Mouse (Mus musculus) heart, embryonic 11.5 days (tissue): ENCODE measurements at regions not wholly inside any gene's neighbourhood (a gene's known extent, or its start where the extent isn't known, plus 50 kb on each side); places are given as distances from the start of the nearest gene placed in this dataset.

ENCODE experiments used
- ATAC-seq: fragments of 200-750 bp; cut with Nextera tagmentation; replicated peaks from 2 replicates; pipeline ENCODE4 v1.8.0; 2017; ENCODE audit warnings: moderate library complexity; ENCODE audit not compliant: insufficient number of reproducible peaks, low FRiP score, low TSS enrichment
- H3K27ac ChIP-seq: fragments of 300-500 bp; sonication (generic); 2 replicates; pipeline ENCODE4 v1.5.1; 2014; ENCODE audit warnings: mild to moderate bottlenecking, low read depth, low read length
- H3K27me3 ChIP-seq: fragments of 300-500 bp; sonication (generic); 2 replicates; pipeline ENCODE4 v1.6.1; 2014; ENCODE audit warnings: mild to moderate bottlenecking, low read length, mixed read lengths; ENCODE audit not compliant: control insufficient read depth, insufficient read depth
- H3K36me3 ChIP-seq: fragments of 300-500 bp; sonication (generic); 2 replicates; pipeline ENCODE4 v1.6.1; 2014; ENCODE audit warnings: mild to moderate bottlenecking, low read length, moderate library complexity, mixed read lengths; ENCODE audit not compliant: control insufficient read depth, insufficient read depth
- H3K4me1 ChIP-seq: fragments of 300-500 bp; sonication (generic); 2 replicates; pipeline ENCODE4 v1.6.1; 2014; ENCODE audit warnings: low read length; ENCODE audit not compliant: control insufficient read depth, insufficient read depth
- H3K4me2 ChIP-seq: fragments of 300-500 bp; sonication (generic); 2 replicates; pipeline ENCODE4 v1.6.1; 2014; ENCODE audit warnings: mild to moderate bottlenecking, moderate library complexity
- H3K4me3 ChIP-seq: fragments of 300-500 bp; sonication (generic); 2 replicates; pipeline ENCODE4 v1.5.1; 2014; ENCODE audit warnings: low read depth, low read length
- H3K9ac ChIP-seq: fragments of 300-500 bp; sonication (generic); 2 replicates; pipeline ENCODE4 v1.6.1; 2014; ENCODE audit warnings: mild to moderate bottlenecking, low read depth, low read length, moderate library complexity
- H3K9me3 ChIP-seq: fragments of 300-500 bp; sonication (generic); replicated peaks from 2 replicates; pipeline ENCODE4 v1.6.1; 2016; ENCODE audit warnings: low read length; ENCODE audit not compliant: control insufficient read depth
- WGBS: fragments of 180-500 bp; shearing (Covaris S2); extraction: QIAGEN DNeasy Blood & Tissue Kit; methylation state at CpG from one replicate; pipeline ENCODE4 v1.1.7; 2014; ENCODE audit not compliant: insufficient replicate concordance; 5-methylcytosine and 5-hydroxymethylcytosine counted together

DNA sequence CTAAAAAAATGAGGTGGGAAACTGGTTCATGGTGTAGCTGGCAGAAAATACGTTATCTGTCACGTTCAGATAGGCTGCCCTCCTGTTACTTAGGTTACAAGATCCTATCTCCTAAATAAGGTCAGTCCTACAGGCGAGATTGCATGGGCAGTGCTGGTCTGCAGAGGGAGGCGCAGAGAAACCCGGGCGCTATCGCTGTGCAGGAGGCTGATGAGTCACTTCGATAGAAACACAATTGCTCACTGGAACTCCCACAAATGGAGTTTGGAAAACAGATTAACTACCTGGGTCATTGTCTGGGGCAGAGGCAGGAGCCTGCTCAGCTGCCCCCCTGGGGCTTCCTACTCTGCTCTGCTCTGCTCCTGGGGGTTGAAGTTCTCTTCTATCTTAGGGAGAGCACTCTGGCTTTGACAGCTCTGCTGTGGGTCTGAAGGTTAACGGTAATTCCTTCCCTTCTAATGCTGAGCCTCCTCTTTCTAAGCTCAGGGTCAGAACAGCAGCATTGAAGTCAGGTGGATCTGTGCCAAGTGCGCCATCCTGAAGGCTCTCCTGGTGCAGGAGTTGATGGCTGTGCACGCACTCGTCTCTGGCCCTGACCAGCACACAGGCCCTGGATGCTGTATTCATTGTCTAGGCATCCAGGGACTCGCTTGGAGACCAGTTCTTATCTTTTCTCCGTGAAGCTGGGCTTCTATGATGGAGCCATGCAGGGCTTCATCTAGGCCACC lies 349.9 kb upstream of the Myt1l start:
- ATAC-seq = no peak
- no peaks in the 10 kb centered on the region for H3K36me3 ChIP-seq
- H3K9me3 ChIP-seq = no peaks in the 10 kb centered on the region
- 0 out of 2 replicates have a peak, but pooled peaks cover 2% of the 10 kb centered on the region for H3K27me3 ChIP-seq
- H3K27ac ChIP-seq = no peak overlapping the region
- WGBS = 54% methylated on average over 14 of the region's 14 CpGs
- no peak overlapping the region for H3K4me2 ChIP-seq
- H3K9ac ChIP-seq = no peak overlapping the region
- no peaks in the 10 kb centered on the region for H3K4me1 ChIP-seq
- H3K4me3 ChIP-seq = no peak overlapping the region

DNA sequence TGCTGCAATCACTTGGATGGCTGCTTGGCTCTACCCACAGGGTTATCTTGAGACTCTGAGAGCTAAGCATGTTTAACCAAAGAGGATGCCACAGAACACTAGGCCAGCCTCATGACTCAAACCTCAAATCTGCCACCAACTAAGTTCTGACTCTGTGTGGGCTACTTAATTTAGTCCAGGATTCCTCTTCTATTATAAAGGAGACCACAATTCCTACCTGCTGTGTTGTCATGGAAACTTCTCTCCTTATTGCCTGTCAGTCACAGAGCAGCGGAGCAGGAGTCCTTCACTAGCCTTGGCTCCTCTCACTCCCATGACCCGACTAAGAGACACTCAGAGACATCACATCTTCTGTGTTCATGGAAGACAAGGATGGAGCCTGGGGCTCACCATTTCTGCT lies 348.8 kb upstream of the Myt1l start:
- no peaks in the 10 kb centered on the region for H3K36me3 ChIP-seq
- H3K9me3 ChIP-seq = no peaks in the 10 kb centered on the region
- no peak overlapping the region for H3K27ac ChIP-seq
- H3K4me3 ChIP-seq = no peak overlapping the region
- H3K4me1 ChIP-seq = no peaks in the 10 kb centered on the region
- 75% methylated on average over 2 of the region's 2 CpGs for WGBS
- no peak overlapping the region for H3K4me2 ChIP-seq
- no peak for ATAC-seq
- H3K27me3 ChIP-seq = 0 out of 2 replicates have a peak, but pooled peaks cover 2% of the 10 kb centered on the region
- no peak overlapping the region for H3K9ac ChIP-seq

GRCm38 (mm10) chr12:29180576-29180975 lies 347.6 kb upstream of the Myt1l start:
- Histone ChIP-seq H3K36me3 (no peaks in the 10 kb centered on the region), H3K27ac (no peak overlapping the region), H3K27me3 (0 out of 2 replicates have a peak, but pooled peaks cover 2% of the 10 kb centered on the region), H3K4me2 (no peak overlapping the region), H3K4me3 (no peak overlapping the region), H3K4me1 (no peaks in the 10 kb centered on the region), H3K9me3 (no peaks in the 10 kb centered on the region), H3K9ac (no peak overlapping the region)
- 72% methylated on average over 1 of the region's 1 CpGs for WGBS
- ATAC-seq = no peak

GRCm38 (mm10) chr12:29187619-29188018 lies 340.6 kb upstream of the Myt1l start:
- H3K4me3 ChIP-seq = no peak overlapping the region
- H3K27me3 ChIP-seq = no peaks in the 10 kb centered on the region
- H3K27ac ChIP-seq = no peak overlapping the region
- H3K9me3 ChIP-seq = no peaks in the 10 kb centered on the region
- H3K4me1 ChIP-seq = no peaks in the 10 kb centered on the region
- ATAC-seq = no peak
- H3K36me3 ChIP-seq = no peaks in the 10 kb centered on the region
- no peak overlapping the region for H3K4me2 ChIP-seq
- 61% methylated on average over 4 of the region's 4 CpGs for WGBS
- no peak overlapping the region for H3K9ac ChIP-seq

DNA sequence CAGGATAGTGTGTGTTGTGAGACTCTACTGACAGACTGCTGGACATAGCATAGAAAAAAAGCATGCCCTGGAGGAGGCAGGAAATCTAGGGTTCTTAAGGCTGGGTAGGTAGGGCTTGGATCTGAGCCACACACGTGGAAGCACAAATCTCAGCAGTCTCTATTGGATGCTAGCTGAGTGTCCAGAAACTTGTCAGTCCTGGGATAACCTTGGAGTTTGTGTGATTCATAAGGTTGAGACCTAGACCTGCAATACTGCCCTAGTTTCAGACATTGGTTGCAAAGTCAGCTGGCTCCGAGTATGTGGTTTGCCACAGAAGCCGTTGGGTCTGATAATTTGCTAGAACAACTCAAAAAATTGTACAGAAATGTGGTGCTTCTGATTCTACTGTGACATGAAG lies 335.8 kb upstream of the Myt1l start:
- WGBS = 71% methylated on average over 3 of the region's 3 CpGs
- Histone ChIP-seq H3K9me3 (no peaks in the 10 kb centered on the region), H3K36me3 (no peaks in the 10 kb centered on the region), H3K4me2 (no peak overlapping the region), H3K4me3 (no peak overlapping the region), H3K27me3 (no peaks in the 10 kb centered on the region), H3K27ac (no peak overlapping the region), H3K4me1 (no peaks in the 10 kb centered on the region), H3K9ac (no peak overlapping the region)
- no peak for ATAC-seq

GRCm38 (mm10) chr12:29211946-29212345 lies 316.2 kb upstream of the Myt1l start:
- WGBS = 49% methylated on average over 3 of the region's 3 CpGs
- H3K27me3 ChIP-seq = no peaks in the 10 kb centered on the region
- H3K36me3 ChIP-seq = no peaks in the 10 kb centered on the region
- no peak overlapping the region for H3K27ac ChIP-seq
- H3K4me2 ChIP-seq = no peak overlapping the region
- H3K4me1 ChIP-seq = no peaks in the 10 kb centered on the region
- no peaks in the 10 kb centered on the region for H3K9me3 ChIP-seq
- no peak overlapping the region for H3K9ac ChIP-seq
- H3K4me3 ChIP-seq = no peak overlapping the region
- no peak for ATAC-seq

GRCm38 (mm10) chr12:29213625-29214024 lies 314.6 kb upstream of the Myt1l start:
- H3K9ac ChIP-seq = no peak overlapping the region
- ATAC-seq = no peak
- H3K27me3 ChIP-seq = no peaks in the 10 kb centered on the region
- H3K9me3 ChIP-seq = no peaks in the 10 kb centered on the region
- H3K4me2 ChIP-seq = no peak overlapping the region
- no peaks in the 10 kb centered on the region for H3K4me1 ChIP-seq
- WGBS = 76% methylated on average over 1 of the region's 1 CpGs
- no peak overlapping the region for H3K4me3 ChIP-seq
- no peak overlapping the region for H3K27ac ChIP-seq
- H3K36me3 ChIP-seq = no peaks in the 10 kb centered on the region

- no peaks in the 10 kb centered on the region for H3K9me3 ChIP-seq
- H3K4me3 ChIP-seq = no peak overlapping the region
- no peak overlapping the region for H3K4me2 ChIP-seq
- no peaks in the 10 kb centered on the region for H3K36me3 ChIP-seq
- H3K27me3 ChIP-seq = no peaks in the 10 kb centered on the region
- no peak for ATAC-seq
- WGBS = 81% methylated on average over 6 of the region's 6 CpGs
- no peak overlapping the region for H3K9ac ChIP-seq
- no peaks in the 10 kb centered on the region for H3K4me1 ChIP-seq
- H3K27ac ChIP-seq = no peak overlapping the region
Observed at GRCm38 (mm10) chr12:29222099-29222498, 306.1 kb upstream of the Myt1l start.

DNA sequence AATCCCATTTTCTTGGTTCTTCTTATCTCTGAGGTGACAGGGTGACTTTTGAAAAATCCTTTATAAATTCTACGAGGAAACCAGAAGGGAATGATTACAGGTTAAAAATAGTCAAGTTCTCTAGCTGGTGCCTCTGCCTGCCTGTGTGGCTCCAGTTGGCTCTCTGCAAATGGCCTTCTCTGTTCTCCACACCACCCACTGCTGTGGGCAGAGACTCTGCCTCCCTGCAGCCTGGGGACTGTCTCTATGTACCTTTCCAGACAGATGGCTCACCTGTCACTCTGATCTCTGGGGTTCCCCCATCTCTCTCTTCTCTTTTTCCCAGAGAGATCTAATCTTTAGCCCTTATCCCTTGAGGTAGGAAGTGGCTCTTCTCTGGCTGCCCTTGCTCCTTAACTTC lies 302.2 kb upstream of the Myt1l start:
- no peak for ATAC-seq
- no peak overlapping the region for H3K9ac ChIP-seq
- H3K27ac ChIP-seq = no peak overlapping the region
- no peaks in the 10 kb centered on the region for H3K4me1 ChIP-seq
- no peak overlapping the region for H3K4me3 ChIP-seq
- no peaks in the 10 kb centered on the region for H3K9me3 ChIP-seq
- no peaks in the 10 kb centered on the region for H3K36me3 ChIP-seq
- WGBS = 18% methylated on average over 1 of the region's 1 CpGs
- H3K4me2 ChIP-seq = no peak overlapping the region
- no peaks in the 10 kb centered on the region for H3K27me3 ChIP-seq
